9 mouse cellular contexts compared by ENCODE assay signal in genomic region chr8:116732684-116733647, GRCm38 (mm10). TPM values are rescaled to one million over a fixed set of nuclear protein-coding genes. Genes with fewer than 3 reads are reported as not detected.
DNase-seq lines count a peak whose midpoint lies in the region; ATAC-seq and TF ChIP-seq lines count a peak whose summit lies in the region.
"Had no signal": no experiment of that assay in that cellular context is flagged by ENCODE, and none has a peak within 500 bp of the region (broad histone marks: within the 10 kb centered on the region; RNA-seq: fewer than 3 reads in every experiment).

TSS of gene Cdyl2 (minus strand) at chr8:116732991.

- H3K4me1 ChIP-seq in brown adipose tissue, adult 24 weeks (ENCODE audit: control insufficient read depth, insufficient read depth, insufficient read length, low read length): peaks cover 6% of the 10 kb centered on the region; the same call in 1 of the 2 replicates
- peaks cover 4% of the 10 kb centered on the region for H3K4me1 ChIP-seq in forebrain, embryonic 12.5 days
- H3K4me1 ChIP-seq in heart, embryonic 16.5 days (ENCODE audit: control insufficient read depth, insufficient read depth, low read length): peaks cover 9% of the 10 kb centered on the region; the same call in 1 of the 2 replicates
- H3K4me1 ChIP-seq in liver, embryonic 13.5 days (replicated peaks): peaks cover 32% of the 10 kb centered on the region
- H3K4me1 ChIP-seq in stomach, embryonic 14.5 days (ENCODE audit: control insufficient read depth, insufficient read depth, low read length): no peaks in the 10 kb centered on the region

- H3K79me2 ChIP-seq in C2C12 (ENCODE audit: control insufficient read depth, insufficient read depth): no peaks in the 10 kb centered on the region

- no peak within 1 kb of the TSS for H3ac ChIP-seq in C2C12 (ENCODE audit: control insufficient read depth, insufficient read length, low read depth)

- peak within 1 kb of the TSS; percentile 81 for H3K4me2 ChIP-seq in forebrain, embryonic 12.5 days
- peak within 1 kb of the TSS; percentile 74 for H3K4me2 ChIP-seq in heart, embryonic 16.5 days (ENCODE audit: low read depth, low read length)
- H3K4me2 ChIP-seq in liver, embryonic 13.5 days: peak within 1 kb of the TSS; percentile 78
- H3K4me2 ChIP-seq in stomach, embryonic 14.5 days (replicated peaks; ENCODE audit: low read depth, low read length): peak within 1 kb of the TSS; percentile 75

- ATAC-seq in forebrain, embryonic 12.5 days (ENCODE audit: low FRiP score): peak; percentile 89
- ATAC-seq in heart, embryonic 16.5 days (replicated peaks; ENCODE audit: extremely low read depth, insufficient read depth, low FRiP score): peak; percentile 84
- peak; percentile 76 for ATAC-seq in liver, embryonic 13.5 days (ENCODE audit: low read depth)
- peak; percentile 85 for ATAC-seq in stomach, embryonic 14.5 days (ENCODE audit: insufficient number of reproducible peaks, insufficient read depth, low FRiP score, low read depth)

- H3K27me3 ChIP-seq in C2C12 (ENCODE audit: control insufficient read depth, insufficient read depth, insufficient read length): no peaks in the 10 kb centered on the region
- peaks cover 26% of the 10 kb centered on the region for H3K27me3 ChIP-seq in forebrain, embryonic 12.5 days
- H3K27me3 ChIP-seq in heart, embryonic 16.5 days (ENCODE audit: control insufficient read depth, insufficient read depth, low read length): peaks cover 12% of the 10 kb centered on the region
- peaks cover 10% of the 10 kb centered on the region; the same call in 1 of the 2 replicates for H3K27me3 ChIP-seq in liver, embryonic 13.5 days
- no peaks in the 10 kb centered on the region for H3K27me3 ChIP-seq in stomach, embryonic 14.5 days (ENCODE audit: control insufficient read depth, insufficient read depth, low read length)

- peak within 1 kb of the TSS; percentile 23 for H3K4me3 ChIP-seq in C2C12 (ENCODE audit: insufficient read depth, poor library complexity, severe bottlenecking)
- H3K4me3 ChIP-seq in brown adipose tissue, adult 24 weeks (ENCODE audit: insufficient read depth, low read depth, low read length): peak within 1 kb of the TSS; percentile 86
- peak within 1 kb of the TSS; percentile 78 for H3K4me3 ChIP-seq in forebrain, embryonic 12.5 days (replicated peaks)
- peak within 1 kb of the TSS; percentile 68 for H3K4me3 ChIP-seq in heart, embryonic 16.5 days (ENCODE audit: low read length)
- H3K4me3 ChIP-seq in liver, embryonic 13.5 days (replicated peaks): peak within 1 kb of the TSS; percentile 72
- peak within 1 kb of the TSS; percentile 85 for H3K4me3 ChIP-seq in stomach, embryonic 14.5 days (ENCODE audit: low read depth, low read length)

- under 1% methylated on average over 101 of the region's 129 CpGs for WGBS in forebrain, embryonic 12.5 days
- under 1% methylated on average over 112 of the region's 129 CpGs for WGBS in heart, embryonic 16.5 days
- WGBS in liver, embryonic 13.5 days (ENCODE audit: insufficient replicate concordance): under 1% methylated on average over 113 of the region's 129 CpGs
- under 1% methylated on average over 122 of the region's 129 CpGs for WGBS in stomach, embryonic 14.5 days

- peak within 1 kb of the TSS; percentile 75 for H3K9ac ChIP-seq in forebrain, embryonic 12.5 days
- H3K9ac ChIP-seq in heart, embryonic 16.5 days (ENCODE audit: low read length): peak within 1 kb of the TSS; percentile 78
- H3K9ac ChIP-seq in liver, embryonic 13.5 days: peak within 1 kb of the TSS; percentile 77
- peak within 1 kb of the TSS; percentile 58 for H3K9ac ChIP-seq in stomach, embryonic 14.5 days (replicated peaks; ENCODE audit: low read depth, low read length)

- H3K9me3 ChIP-seq in forebrain, embryonic 12.5 days: peaks cover 5% of the 10 kb centered on the region
- H3K9me3 ChIP-seq in heart, embryonic 16.5 days (replicated peaks; ENCODE audit: control insufficient read depth, low read length): peaks cover 3% of the 10 kb centered on the region; the same call in 1 of the 2 replicates
- H3K9me3 ChIP-seq in liver, embryonic 13.5 days (replicated peaks): no peaks in the 10 kb centered on the region
- H3K9me3 ChIP-seq in stomach, embryonic 14.5 days (ENCODE audit: control insufficient read depth, low read depth, low read length): no peaks in the 10 kb centered on the region

- H3K27ac ChIP-seq in brown adipose tissue, adult 24 weeks (replicated peaks; ENCODE audit: low read depth, low read length): 0 out of 2 replicates have a peak within 1 kb of the TSS, but pooled peaks have one; percentile 14
- peak within 1 kb of the TSS; percentile 83 for H3K27ac ChIP-seq in forebrain, embryonic 12.5 days
- peak within 1 kb of the TSS; percentile 65 for H3K27ac ChIP-seq in heart, embryonic 16.5 days (ENCODE audit: low read length)
- H3K27ac ChIP-seq in liver, embryonic 13.5 days: peak within 1 kb of the TSS; percentile 63
- peak within 1 kb of the TSS; percentile 74; the same call in 1 of the 2 replicates for H3K27ac ChIP-seq in stomach, embryonic 14.5 days (ENCODE audit: low read length)

- DNase-seq in kidney, postnatal 25 days: peak; percentile 76 to 90
- peak; percentile 42 for DNase-seq in liver, embryonic 13.5 days
- DNase-seq in natural killer cell, adult 2 months (ENCODE audit: low spot score in 2 of 2): peak; percentile 40 to 69

- no peaks in the 10 kb centered on the region for H3K79me3 ChIP-seq in C2C12 (ENCODE audit: low read depth)

- no peak for TF ChIP-seq CTCF in C2C12 (IDR thresholded peaks at IDR 0.05; ENCODE audit: control insufficient read depth, insufficient read depth, insufficient read length)

- H3K36me3 ChIP-seq in C2C12 (ENCODE audit: control insufficient read depth, insufficient read depth): no peaks in the 10 kb centered on the region
- H3K36me3 ChIP-seq in forebrain, embryonic 12.5 days (replicated peaks): peaks cover 4% of the 10 kb centered on the region; the same call in 1 of the 2 replicates
- H3K36me3 ChIP-seq in heart, embryonic 16.5 days (ENCODE audit: control insufficient read depth, insufficient read depth): peaks cover 3% of the 10 kb centered on the region; the same call in 1 of the 2 replicates
- H3K36me3 ChIP-seq in liver, embryonic 13.5 days: no peaks in the 10 kb centered on the region; the same call in 1 of the 2 replicates
- H3K36me3 ChIP-seq in stomach, embryonic 14.5 days (ENCODE audit: control insufficient read depth, insufficient read depth, low read length): no peaks in the 10 kb centered on the region
- H3K36me3 ChIP-seq: G1E had no signal

TF ChIP-seq in C2C12, 6 proteins besides CTCF, POLR2A, EP300 and RAD21:
- TF ChIP-seq MYOG (IDR thresholded peaks at IDR 0.05; ENCODE audit: control insufficient read depth, extremely low read depth, insufficient read length) (no peak), FOSL1 (IDR thresholded peaks at IDR 0.05; ENCODE audit: insufficient read depth, low read length, poor library complexity, severe bottlenecking) (no peak), MYOD1 (IDR thresholded peaks at IDR 0.05; ENCODE audit: control insufficient read depth, insufficient read length, low read depth) (no peak), MAX (IDR thresholded peaks at IDR 0.05) (no peak), CEBPB (IDR thresholded peaks at IDR 0.05; ENCODE audit: low read depth) (no peak), USF1 (IDR thresholded peaks at IDR 0.05; ENCODE audit: low read depth) (no peak)

RNA-seq across cellular contexts. Expression of gene Cdyl2, which starts in this region (rescaled TPM):
- 0.35 TPM for polyA plus RNA-seq in C2C12 (2012; fragmentation: generic; extraction: Trizol)
- polyA plus RNA-seq in brown adipose tissue, adult 24 weeks (2012; ENCODE audit: insufficient read depth, insufficient read length, missing spikeins): 2.0 and 3.6 TPM in 2 replicates
- polyA plus RNA-seq in forebrain, embryonic 12.5 days (2016; fragmentation: Nextera tagmentation; extraction: Ambion mirVana): 7.7 and 10.3 TPM in 2 replicates
- 4.8 and 5.2 TPM in 2 replicates for polyA plus RNA-seq in heart, embryonic 16.5 days (2015; fragmentation: Nextera tagmentation; extraction: Ambion mirVana)
- polyA plus RNA-seq in liver, embryonic 13.5 days (2015; fragmentation: Nextera tagmentation; extraction: Ambion mirVana): 2.6 and 3.1 TPM in 2 replicates
- polyA plus RNA-seq in stomach, embryonic 14.5 days (2014; fragmentation: Nextera tagmentation; extraction: Ambion mirVana): 7.5 and 8.1 TPM in 2 replicates
- polyA plus RNA-seq: G1E had no signal

Comparison
In these comparisons a context has a peak if more than half of its experiments do, and no peak if none do; other contexts are left out.
1. Peak in every context shown above with its lines: DNase-seq, ATAC-seq, H3K4me3 ChIP-seq and H3K27ac ChIP-seq.
2. H3K4me3 ChIP-seq: peak in every context shown above with its lines; median percentile 86 in brown adipose tissue, adult 24 weeks; 85 in stomach, embryonic 14.5 days; 78 in forebrain, embryonic 12.5 days; 72 in liver, embryonic 13.5 days; 68 in heart, embryonic 16.5 days; 23 in C2C12.
3. H3K27ac ChIP-seq: peak in every context shown above with its lines; median percentile 83 in forebrain, embryonic 12.5 days; 74 in stomach, embryonic 14.5 days; 65 in heart, embryonic 16.5 days; 63 in liver, embryonic 13.5 days; 14 in brown adipose tissue, adult 24 weeks.